Mouse (Mus musculus): ENCODE measurements at regions not wholly inside any gene's neighbourhood (a gene's known extent, or its start where the extent isn't known, plus 50 kb on each side); places are given as distances from the start of the nearest gene placed in this dataset.

DNA sequence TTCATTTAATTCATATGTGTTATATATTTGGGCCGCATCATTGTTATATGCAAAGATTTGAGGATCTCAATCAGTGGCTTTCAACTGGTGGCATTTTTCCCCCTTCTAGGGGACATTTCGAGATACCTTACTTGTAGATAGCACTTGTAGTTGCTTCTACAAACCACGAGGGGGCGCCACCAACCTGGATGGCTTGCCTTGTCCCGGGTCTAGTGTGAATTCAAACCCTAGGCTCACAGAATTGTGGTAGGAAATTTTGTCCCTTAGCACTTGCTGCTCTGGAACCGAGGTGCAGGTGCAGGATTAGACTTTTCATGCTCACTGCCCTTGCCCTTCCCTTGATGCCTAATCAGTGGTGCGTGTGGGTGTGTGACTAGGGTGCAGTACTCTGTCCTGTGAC is 252.2 kb downstream of the Uaca start:
- TF ChIP-seq CTCF (conservative IDR thresholded peaks at IDR 0.05; ENCODE audit: low read length) (peak; percentile 80), NANOG (IDR thresholded peaks at IDR 0.05; ENCODE audit: borderline replicate concordance, low read length) (no peak), POU5F1 (IDR thresholded peaks at IDR 0.05; ENCODE audit: borderline replicate concordance, low read length) (no peak)
